Mouse (Mus musculus) limb, embryonic 12.5 days (tissue): ENCODE measurements around the gene Maco1. TPM values are rescaled to one million over a fixed set of nuclear protein-coding genes. Genes with fewer than 3 reads are reported as not detected.

Experiments
- ATAC-seq: fragments of 200-750 bp; cut with Nextera tagmentation; 2 replicates; pipeline ENCODE4 v1.8.0; 2017; ENCODE audit warnings: low read depth, moderate TSS enrichment; ENCODE audit not compliant: insufficient number of reproducible peaks, insufficient read depth, low FRiP score, low TSS enrichment
- H3K27ac ChIP-seq: fragments of 300-500 bp; sonication (generic); 2 replicates; pipeline ENCODE4 v1.5.1; 2016; ENCODE audit warnings: mild to moderate bottlenecking, moderate library complexity
- H3K27me3 ChIP-seq: fragments of 300-500 bp; sonication (generic); 2 replicates; pipeline ENCODE4 v1.6.1; 2016; ENCODE audit warnings: mild to moderate bottlenecking, moderate library complexity
- H3K36me3 ChIP-seq: fragments of 300-500 bp; sonication (generic); 2 replicates; pipeline ENCODE4 v1.6.1; 2016; ENCODE audit warnings: mild to moderate bottlenecking, moderate library complexity
- H3K4me1 ChIP-seq: fragments of 300-500 bp; sonication (generic); replicated peaks from 2 replicates; pipeline ENCODE4 v1.6.1; 2016
- H3K4me2 ChIP-seq: fragments of 300-500 bp; sonication (generic); 2 replicates; pipeline ENCODE4 v1.6.1; 2016; ENCODE audit warnings: mild to moderate bottlenecking, moderate library complexity
- H3K4me3 ChIP-seq: fragments of 300-500 bp; sonication (generic); replicated peaks from 2 replicates; pipeline ENCODE4 v1.5.1; 2016; ENCODE audit warnings: mild to moderate bottlenecking
- H3K9ac ChIP-seq: fragments of 300-500 bp; sonication (generic); replicated peaks from 2 replicates; pipeline ENCODE4 v1.6.1; 2016; ENCODE audit warnings: mild to moderate bottlenecking, moderate library complexity
- H3K9me3 ChIP-seq: fragments of 300-500 bp; sonication (generic); 2 replicates; pipeline ENCODE4 v1.6.1; 2016; ENCODE audit warnings: mild to moderate bottlenecking, moderate library complexity
- WGBS: fragments of 180-500 bp; shearing (Covaris S2); methylation state at CpG from one replicate; pipeline ENCODE4 v1.1.7; 2016; 5-methylcytosine and 5-hydroxymethylcytosine counted together
- polyA plus RNA-seq: library from polyadenylated mRNA; unstranded; fragments of >200 nt; fragmentation: Nextera tagmentation; extraction: Ambion mirVana; gene quantifications from 2 replicates; pipeline ENCODE4 v1.2.1, GENCODE M21; 2016

Maco1 gene
- polyA plus RNA-seq, 1 experiment from 2014 or later, result 60.7 TPM

GRCm38 (mm10) chr4:134813406-134814228 is 39.5 kb downstream of the Maco1 start:
- Histone ChIP-seq H3K36me3 (peaks cover 81% of the 10 kb centered on the region), H3K27me3 (no peaks in the 10 kb centered on the region), H3K9ac (no peak overlapping the region), H3K4me2 (no peak overlapping the region), H3K27ac (no peak overlapping the region), H3K9me3 (no peaks in the 10 kb centered on the region), H3K4me3 (no peak overlapping the region), H3K4me1 (no peaks in the 10 kb centered on the region)
- ATAC-seq, result no peak
- WGBS, result 87% methylated on average over 17 of the region's 17 CpGs

GRCm38 (mm10) chr4:134804765-134805164 is 48.4 kb downstream of the Maco1 start:
- Histone ChIP-seq H3K9me3 (no peaks in the 10 kb centered on the region), H3K4me2 (no peak overlapping the region), H3K4me1 (no peaks in the 10 kb centered on the region), H3K36me3 (peaks cover 94% of the 10 kb centered on the region), H3K27me3 (no peaks in the 10 kb centered on the region), H3K27ac (no peak overlapping the region), H3K4me3 (no peak overlapping the region), H3K9ac (no peak overlapping the region)
- no peak for ATAC-seq
- 84% methylated on average over 5 of the region's 5 CpGs for whole genome bisulfite sequencing

- ATAC-seq, result no peak
- Histone ChIP-seq H3K4me3 (no peak overlapping the region), H3K4me1 (no peaks in the 10 kb centered on the region), H3K9ac (no peak overlapping the region), H3K9me3 (no peaks in the 10 kb centered on the region), H3K27ac (no peak overlapping the region), H3K4me2 (no peak overlapping the region), H3K27me3 (no peaks in the 10 kb centered on the region), H3K36me3 (peaks cover 74% of the 10 kb centered on the region)
- WGBS, result 84% methylated on average over 3 of the region's 3 CpGs
Measured at GRCm38 (mm10) chr4:134802765-134803164, 50.4 kb downstream of the Maco1 start.

- Histone ChIP-seq H3K9ac (no peak overlapping the region), H3K27ac (no peak overlapping the region), H3K4me2 (no peak overlapping the region), H3K4me3 (no peak overlapping the region), H3K27me3 (no peaks in the 10 kb centered on the region), H3K9me3 (no peaks in the 10 kb centered on the region), H3K4me1 (no peaks in the 10 kb centered on the region), H3K36me3 (peaks cover 69% of the 10 kb centered on the region)
- WGBS, result 94% methylated on average over 10 of the region's 10 CpGs
- ATAC-seq, result no peak
Measured at GRCm38 (mm10) chr4:134802155-134802554, 51.0 kb downstream of the Maco1 start.

- no peak overlapping the region for H3K9ac ChIP-seq
- H3K27me3 ChIP-seq, result no peaks in the 10 kb centered on the region
- peaks cover 54% of the 10 kb centered on the region for H3K36me3 ChIP-seq
- ATAC-seq, result no peak
- no peak overlapping the region for H3K27ac ChIP-seq
- H3K4me2 ChIP-seq, result no peak overlapping the region
- WGBS, result 70% methylated on average over 10 of the region's 10 CpGs
- no peaks in the 10 kb centered on the region for H3K9me3 ChIP-seq
- no peak overlapping the region for H3K4me3 ChIP-seq
- H3K4me1 ChIP-seq, result peaks cover 5% of the 10 kb centered on the region; the same call in 1 of the 2 replicates
Measured at GRCm38 (mm10) chr4:134800693-134801092, 52.5 kb downstream of the Maco1 start.

- no peaks in the 10 kb centered on the region for H3K27me3 ChIP-seq
- ATAC-seq, result no peak
- no peak overlapping the region for H3K4me2 ChIP-seq
- H3K4me3 ChIP-seq, result no peak overlapping the region
- no peaks in the 10 kb centered on the region for H3K9me3 ChIP-seq
- WGBS, result 76% methylated on average over 8 of the region's 8 CpGs
- H3K27ac ChIP-seq, result peak overlapping the region; percentile 13; the same call in 1 of the 2 replicates
- no peak overlapping the region for H3K9ac ChIP-seq
- peaks cover 48% of the 10 kb centered on the region for H3K36me3 ChIP-seq
- H3K4me1 ChIP-seq, result peaks cover 5% of the 10 kb centered on the region; the same call in 1 of the 2 replicates
Measured at GRCm38 (mm10) chr4:134800098-134800497, 53.0 kb downstream of the Maco1 start.

- H3K4me2 ChIP-seq, result no peak overlapping the region
- no peaks in the 10 kb centered on the region for H3K27me3 ChIP-seq
- no peak overlapping the region for H3K9ac ChIP-seq
- no peak overlapping the region for H3K27ac ChIP-seq
- ATAC-seq, result no peak
- H3K36me3 ChIP-seq, result peaks cover 40% of the 10 kb centered on the region
- 11% methylated on average over 4 of the region's 4 CpGs for WGBS
- H3K4me3 ChIP-seq, result no peak overlapping the region
- peaks cover 5% of the 10 kb centered on the region; the same call in 1 of the 2 replicates for H3K4me1 ChIP-seq
- H3K9me3 ChIP-seq, result no peaks in the 10 kb centered on the region
Measured at GRCm38 (mm10) chr4:134799272-134799671, 53.9 kb downstream of the Maco1 start.

GRCm38 (mm10) chr4:134798861-134799260 is 54.3 kb downstream of the Maco1 start:
- ATAC-seq, result no peak
- Histone ChIP-seq H3K4me3 (no peak overlapping the region), H3K9ac (no peak overlapping the region), H3K36me3 (peaks cover 37% of the 10 kb centered on the region), H3K4me1 (peaks cover 5% of the 10 kb centered on the region; the same call in 1 of the 2 replicates), H3K9me3 (no peaks in the 10 kb centered on the region), H3K4me2 (no peak overlapping the region), H3K27me3 (no peaks in the 10 kb centered on the region), H3K27ac (no peak overlapping the region)
- 47% methylated on average over 3 of the region's 3 CpGs for WGBS

GRCm38 (mm10) chr4:134797621-134798020 is 55.5 kb downstream of the Maco1 start:
- Histone ChIP-seq H3K27ac (no peak overlapping the region), H3K9me3 (no peaks in the 10 kb centered on the region), H3K4me2 (no peak overlapping the region), H3K4me1 (peaks cover 5% of the 10 kb centered on the region; the same call in 1 of the 2 replicates), H3K4me3 (no peak overlapping the region), H3K36me3 (peaks cover 24% of the 10 kb centered on the region), H3K9ac (no peak overlapping the region), H3K27me3 (no peaks in the 10 kb centered on the region)
- WGBS, result 69% methylated on average over 6 of the region's 6 CpGs
- no peak for ATAC-seq

GRCm38 (mm10) chr4:134796581-134797361 is 56.4 kb downstream of the Maco1 start:
- WGBS, result 30% methylated on average over 7 of the region's 7 CpGs
- peaks cover 5% of the 10 kb centered on the region; the same call in 1 of the 2 replicates for H3K4me1 ChIP-seq
- H3K36me3 ChIP-seq, result peaks cover 16% of the 10 kb centered on the region
- no peaks in the 10 kb centered on the region for H3K27me3 ChIP-seq
- H3K4me2 ChIP-seq, result no peak overlapping the region
- H3K27ac ChIP-seq, result no peak overlapping the region; the same call in 1 of the 2 replicates
- no peak for ATAC-seq
- H3K9ac ChIP-seq, result 0 out of 2 replicates have a peak overlapping the region, but pooled peaks have one; percentile 8
- H3K4me3 ChIP-seq, result no peak overlapping the region
- no peaks in the 10 kb centered on the region for H3K9me3 ChIP-seq

- H3K27ac ChIP-seq, result no peak overlapping the region
- H3K9ac ChIP-seq, result 0 out of 2 replicates have a peak overlapping the region, but pooled peaks have one; percentile 6
- H3K36me3 ChIP-seq, result peaks cover 8% of the 10 kb centered on the region; the same call in 1 of the 2 replicates
- H3K4me1 ChIP-seq, result peaks cover 5% of the 10 kb centered on the region; the same call in 1 of the 2 replicates
- H3K27me3 ChIP-seq, result no peaks in the 10 kb centered on the region
- WGBS, result 78% methylated on average over 5 of the region's 5 CpGs
- no peak for ATAC-seq
- H3K4me3 ChIP-seq, result no peak overlapping the region
- no peaks in the 10 kb centered on the region for H3K9me3 ChIP-seq
- no peak overlapping the region for H3K4me2 ChIP-seq
Measured at GRCm38 (mm10) chr4:134795819-134796485, 57.2 kb downstream of the Maco1 start.
